Mouse (Mus musculus) stomach, embryonic 15.5 days (tissue): ENCODE results near the gene Atp13a4. TPM values are rescaled to one million over a fixed set of nuclear protein-coding genes. Genes with fewer than 3 reads are reported as not detected.

Source experiments
- ATAC-seq: fragments of 200-750 bp; cut with Nextera tagmentation; 2 replicates; pipeline ENCODE4 v1.8.0; 2017; ENCODE audit warnings: low read depth, moderate number of reproducible peaks, moderate TSS enrichment; ENCODE audit not compliant: insufficient read depth, low FRiP score
- H3K27ac ChIP-seq: fragments of 300-500 bp; sonication (generic); 2 replicates; pipeline ENCODE4 v1.5.1; 2015; ENCODE audit warnings: mild to moderate bottlenecking, inconsistent platforms
- H3K27me3 ChIP-seq: fragments of 300-500 bp; sonication (generic); replicated peaks from 2 replicates; pipeline ENCODE4 v1.6.1; 2015; ENCODE audit warnings: inconsistent platforms
- H3K36me3 ChIP-seq: fragments of 300-500 bp; sonication (generic); 2 replicates; pipeline ENCODE4 v1.6.1; 2015; ENCODE audit warnings: inconsistent platforms
- H3K4me1 ChIP-seq: fragments of 300-500 bp; sonication (generic); 2 replicates; pipeline ENCODE4 v1.6.1; 2015; ENCODE audit warnings: inconsistent platforms
- H3K4me2 ChIP-seq: fragments of 300-500 bp; sonication (generic); 2 replicates; pipeline ENCODE4 v1.6.1; 2015; ENCODE audit warnings: mild to moderate bottlenecking, inconsistent platforms
- H3K4me3 ChIP-seq: fragments of 300-500 bp; sonication (generic); replicated peaks from 2 replicates; pipeline ENCODE4 v1.5.1; 2015; ENCODE audit warnings: inconsistent platforms
- H3K9ac ChIP-seq: fragments of 300-500 bp; sonication (generic); 2 replicates; pipeline ENCODE4 v1.6.1; 2015; ENCODE audit warnings: inconsistent platforms
- H3K9me3 ChIP-seq: fragments of 300-500 bp; sonication (generic); 2 replicates; pipeline ENCODE4 v1.6.1; 2016; ENCODE audit warnings: inconsistent platforms
- WGBS: fragments of 180-500 bp; shearing (Covaris S2); methylation state at CpG from one replicate; pipeline ENCODE4 v1.1.7; 2015; 5-methylcytosine and 5-hydroxymethylcytosine counted together
- polyA plus RNA-seq: library from polyadenylated mRNA; unstranded; fragments of >200 nt; fragmentation: Nextera tagmentation; extraction: Ambion mirVana; gene quantifications from 2 replicates; pipeline ENCODE4 v1.2.1, GENCODE M21; 2015

Gene Atp13a4
- 0.18 TPM in 1 of 2 replicates, not detected in the other for polyA plus RNA-seq

DNA sequence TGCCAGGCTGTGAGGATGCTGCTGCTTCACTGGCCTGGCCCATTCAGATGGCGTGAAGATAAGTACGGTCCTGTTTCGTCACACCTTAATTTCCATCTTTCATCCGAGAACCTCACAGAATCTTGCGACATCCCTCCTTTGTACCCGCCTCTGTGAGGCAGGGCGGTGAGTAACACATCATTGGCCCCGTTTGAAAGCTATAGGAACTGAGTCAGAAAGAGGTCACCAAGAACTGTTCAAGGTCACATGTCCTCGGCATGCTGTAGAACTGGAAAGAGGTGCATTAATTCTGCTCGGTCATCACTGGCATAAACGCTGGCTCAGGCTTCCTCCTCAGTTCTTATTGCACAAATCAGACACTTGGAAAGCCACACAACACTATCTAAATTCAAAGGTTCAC, at the start of gene Atp13a4:
TSS of gene Atp13a4 (minus strand) at position 36 of the 400 bp plus-strand sequence.
- H3K36me3 ChIP-seq = no peaks in the 10 kb centered on the region
- H3K4me2 ChIP-seq = no peak within 1 kb of the TSS
- no peak for ATAC-seq
- H3K4me3 ChIP-seq = no peak within 1 kb of the TSS
- 74% methylated on average over 11 of the region's 11 CpGs for WGBS
- H3K27me3 ChIP-seq = no peaks in the 10 kb centered on the region
- no peak within 1 kb of the TSS for H3K9ac ChIP-seq
- no peaks in the 10 kb centered on the region for H3K9me3 ChIP-seq
- no peak within 1 kb of the TSS for H3K27ac ChIP-seq
- no peaks in the 10 kb centered on the region for H3K4me1 ChIP-seq

DNA sequence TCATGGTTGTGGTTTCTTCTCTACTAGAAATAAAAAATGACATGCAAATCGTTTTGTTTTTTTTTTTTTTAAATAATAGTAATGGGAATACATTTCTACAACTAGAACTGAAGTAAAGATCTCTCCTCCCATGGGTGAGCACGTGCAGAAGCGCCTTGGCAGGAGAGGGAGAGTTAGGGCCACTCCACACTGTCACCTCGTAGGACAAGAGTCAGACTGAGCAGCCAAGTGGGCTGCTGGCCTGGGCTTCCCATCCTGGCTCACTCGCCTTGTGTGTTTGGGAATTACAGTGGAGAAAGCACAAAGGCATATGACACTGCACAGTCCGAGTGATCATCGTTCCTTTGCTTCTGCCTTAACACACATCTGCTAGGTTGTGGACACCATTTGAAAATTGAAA, 47.5 kb upstream of the Atp13a4 start:
- Histone ChIP-seq H3K9me3 (no peaks in the 10 kb centered on the region), H3K27me3 (no peaks in the 10 kb centered on the region), H3K36me3 (peaks cover 16% of the 10 kb centered on the region), H3K4me1 (no peaks in the 10 kb centered on the region), H3K4me2 (no peak overlapping the region), H3K9ac (no peak overlapping the region), H3K4me3 (no peak overlapping the region), H3K27ac (no peak overlapping the region)
- ATAC-seq = no peak
- 81% methylated on average over 7 of the region's 7 CpGs for WGBS

DNA sequence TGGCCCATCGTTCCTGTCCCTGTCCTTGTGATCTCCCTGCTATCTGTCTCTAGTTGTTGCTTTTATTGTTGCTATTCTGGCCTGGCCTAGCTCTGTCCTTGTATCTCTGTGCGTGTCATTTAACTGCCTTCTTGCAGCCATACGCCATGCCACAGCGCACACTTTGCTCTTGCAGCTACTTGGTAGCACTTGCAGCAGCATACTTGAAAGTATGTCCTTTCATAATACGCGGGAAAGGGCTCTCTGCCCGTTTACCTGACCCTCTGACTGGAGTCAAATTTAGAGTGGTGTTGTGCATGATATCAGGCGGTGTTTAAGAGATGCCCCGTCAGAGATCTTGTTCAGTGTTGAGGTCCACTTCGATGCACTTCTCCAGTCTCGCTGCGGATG, 35.1 kb upstream of the Atp13a4 start:
- Histone ChIP-seq H3K9me3 (no peaks in the 10 kb centered on the region), H3K4me3 (peak overlapping the region; percentile 98), H3K4me1 (peaks cover 5% of the 10 kb centered on the region), H3K27me3 (no peaks in the 10 kb centered on the region), H3K9ac (peak overlapping the region; percentile 82), H3K36me3 (no peaks in the 10 kb centered on the region), H3K4me2 (peak overlapping the region; percentile 81), H3K27ac (no peak overlapping the region)
- 0 out of 2 replicates have a peak, but pooled peaks have one; percentile 3 for ATAC-seq
- WGBS = 8% methylated on average over 12 of the region's 12 CpGs

DNA sequence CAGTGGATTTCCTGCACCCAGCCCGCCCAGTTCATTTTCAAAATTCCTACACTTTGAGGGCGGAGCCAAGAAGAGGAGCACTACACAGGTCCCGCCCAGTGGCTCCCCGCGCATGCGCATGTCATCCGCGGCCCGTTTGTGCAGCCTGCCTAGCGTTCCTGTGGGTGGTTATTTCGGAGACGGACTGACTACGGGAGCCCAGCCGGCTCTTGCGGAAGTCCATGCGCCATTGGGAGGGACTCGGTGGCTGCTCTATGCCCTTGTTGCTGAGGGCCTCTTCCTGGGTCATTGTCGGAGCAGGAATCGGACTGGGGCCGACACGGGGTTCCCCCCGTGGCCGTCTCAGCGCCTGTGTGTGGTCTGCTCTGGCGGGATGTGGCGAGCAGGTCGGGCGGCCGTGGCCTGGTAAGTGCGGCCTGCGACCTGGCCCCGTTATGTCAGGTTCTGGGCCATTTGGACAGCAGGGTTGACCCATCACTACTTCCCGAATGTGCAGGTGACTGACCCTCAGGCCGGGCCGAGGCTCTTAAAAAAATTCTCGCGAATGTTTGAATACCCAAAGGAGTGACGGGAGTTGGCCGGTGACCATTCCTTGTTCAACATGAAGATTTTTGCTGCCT, 34.6 kb upstream of the Atp13a4 start, which contains the start of gene Opa1:
TSS of gene Opa1 (plus strand) at position 168 of the 620 bp plus-strand sequence.
- WGBS = 0% methylated on average over 39 of the region's 39 CpGs
- H3K36me3 ChIP-seq = no peaks in the 10 kb centered on the region
- H3K4me1 ChIP-seq = peaks cover 5% of the 10 kb centered on the region
- no peaks in the 10 kb centered on the region for H3K27me3 ChIP-seq
- peak within 1 kb of the TSS; percentile 98 for H3K4me3 ChIP-seq
- peak within 1 kb of the TSS; percentile 82 for H3K9ac ChIP-seq
- no peak within 1 kb of the TSS for H3K27ac ChIP-seq
- no peaks in the 10 kb centered on the region for H3K9me3 ChIP-seq
- peak within 1 kb of the TSS; percentile 81 for H3K4me2 ChIP-seq
- ATAC-seq = peak; percentile 99

DNA sequence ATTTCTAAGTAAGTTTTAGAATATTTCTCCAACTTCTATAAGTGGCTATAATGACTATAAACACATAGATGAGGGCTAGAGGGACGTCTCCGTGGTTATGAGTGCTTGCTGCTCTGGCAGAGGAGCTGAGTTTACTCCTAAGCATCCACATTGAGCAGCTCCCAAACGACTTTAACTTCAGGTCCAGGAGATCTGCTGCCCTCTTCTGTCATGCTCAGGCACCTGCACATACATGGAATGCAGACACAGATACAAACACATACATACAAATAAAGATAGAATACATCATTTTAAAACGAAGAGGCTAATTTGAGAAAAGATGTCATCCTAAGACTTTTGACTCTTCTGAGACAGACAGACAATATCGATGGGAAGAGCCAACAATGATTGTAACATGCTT, 31.0 kb upstream of the Atp13a4 start:
- Histone ChIP-seq H3K27me3 (no peaks in the 10 kb centered on the region), H3K4me1 (peaks cover 5% of the 10 kb centered on the region), H3K4me3 (no peak overlapping the region), H3K9me3 (no peaks in the 10 kb centered on the region), H3K4me2 (no peak overlapping the region), H3K36me3 (no peaks in the 10 kb centered on the region), H3K9ac (no peak overlapping the region), H3K27ac (no peak overlapping the region)
- WGBS = 11% methylated on average over 5 of the region's 5 CpGs
- no peak for ATAC-seq

DNA sequence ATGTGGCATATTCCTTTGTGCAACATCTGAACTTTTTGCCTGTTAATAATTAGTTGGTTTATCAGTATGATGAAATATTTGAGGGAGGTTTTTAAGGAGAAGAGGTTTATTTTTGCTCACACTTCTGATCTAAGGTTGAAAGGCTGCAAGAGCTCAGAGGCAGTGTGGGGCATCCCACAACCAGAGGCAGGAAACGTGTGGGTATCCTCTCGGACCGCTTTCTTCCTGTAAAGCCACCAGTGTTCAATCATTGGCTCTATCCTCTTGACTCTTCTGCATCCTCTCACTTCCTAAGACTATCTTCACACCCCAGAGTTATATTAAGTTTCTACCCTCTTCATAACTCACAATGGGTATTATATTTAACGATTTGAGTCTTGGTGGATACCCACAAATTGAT, 29.3 kb upstream of the Atp13a4 start:
- no peak for ATAC-seq
- H3K4me2 ChIP-seq = no peak overlapping the region
- H3K4me3 ChIP-seq = no peak overlapping the region
- WGBS = 60% methylated on average over 4 of the region's 4 CpGs
- no peaks in the 10 kb centered on the region for H3K4me1 ChIP-seq
- H3K27ac ChIP-seq = no peak overlapping the region
- no peaks in the 10 kb centered on the region for H3K27me3 ChIP-seq
- H3K9me3 ChIP-seq = no peaks in the 10 kb centered on the region
- no peak overlapping the region for H3K9ac ChIP-seq
- no peaks in the 10 kb centered on the region for H3K36me3 ChIP-seq

DNA sequence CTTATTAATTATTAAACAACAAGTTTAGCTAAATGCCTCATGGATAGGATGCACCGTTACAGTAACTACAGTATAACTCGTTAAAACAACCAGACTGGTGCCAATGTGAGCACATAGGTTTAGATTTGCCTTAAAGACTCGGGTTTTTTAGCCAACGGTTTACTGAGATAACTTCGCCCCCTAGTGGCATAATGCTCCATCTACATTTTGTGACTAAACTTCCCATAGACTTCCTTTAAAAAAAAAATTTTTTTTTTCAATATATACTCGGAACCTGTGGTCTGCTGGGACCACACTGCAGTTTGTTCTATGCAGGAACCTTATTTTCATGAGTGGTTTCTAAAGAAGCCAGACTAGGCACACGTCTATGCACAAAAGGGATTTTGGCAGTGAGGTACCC, 16.2 kb upstream of the Atp13a4 start:
- H3K4me2 ChIP-seq = peak overlapping the region; percentile 41
- no peak overlapping the region for H3K4me3 ChIP-seq
- H3K4me1 ChIP-seq = no peaks in the 10 kb centered on the region
- H3K36me3 ChIP-seq = no peaks in the 10 kb centered on the region
- H3K27me3 ChIP-seq = no peaks in the 10 kb centered on the region
- H3K27ac ChIP-seq = no peak overlapping the region
- ATAC-seq = no peak
- no peak overlapping the region for H3K9ac ChIP-seq
- H3K9me3 ChIP-seq = no peaks in the 10 kb centered on the region
- WGBS = 3% methylated on average over 7 of the region's 7 CpGs

DNA sequence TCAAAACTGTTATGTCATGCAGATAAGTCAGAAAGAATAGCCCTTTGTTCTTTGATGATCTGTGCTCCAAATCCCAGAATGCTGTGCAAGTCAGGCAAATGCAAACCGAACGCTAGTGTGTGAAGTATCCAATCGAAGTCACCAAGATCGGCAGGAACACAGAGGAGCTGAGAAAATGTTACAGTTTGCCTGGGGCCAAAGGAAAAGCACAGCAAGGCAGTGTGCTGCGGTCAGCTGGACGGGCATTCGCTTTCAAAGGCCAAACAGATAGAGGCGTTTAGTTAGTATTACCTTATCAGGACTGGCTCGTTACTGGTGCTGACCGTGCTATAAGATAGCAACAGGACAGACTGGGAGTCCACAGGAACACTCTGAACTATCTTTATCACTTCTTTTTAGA, 15.8 kb upstream of the Atp13a4 start:
- Histone ChIP-seq H3K27ac (no peak overlapping the region), H3K36me3 (no peaks in the 10 kb centered on the region), H3K27me3 (no peaks in the 10 kb centered on the region), H3K4me3 (no peak overlapping the region), H3K9me3 (no peaks in the 10 kb centered on the region), H3K4me2 (peak overlapping the region; percentile 41), H3K4me1 (no peaks in the 10 kb centered on the region), H3K9ac (no peak overlapping the region)
- WGBS = 36% methylated on average over 10 of the region's 10 CpGs
- ATAC-seq = no peak

DNA sequence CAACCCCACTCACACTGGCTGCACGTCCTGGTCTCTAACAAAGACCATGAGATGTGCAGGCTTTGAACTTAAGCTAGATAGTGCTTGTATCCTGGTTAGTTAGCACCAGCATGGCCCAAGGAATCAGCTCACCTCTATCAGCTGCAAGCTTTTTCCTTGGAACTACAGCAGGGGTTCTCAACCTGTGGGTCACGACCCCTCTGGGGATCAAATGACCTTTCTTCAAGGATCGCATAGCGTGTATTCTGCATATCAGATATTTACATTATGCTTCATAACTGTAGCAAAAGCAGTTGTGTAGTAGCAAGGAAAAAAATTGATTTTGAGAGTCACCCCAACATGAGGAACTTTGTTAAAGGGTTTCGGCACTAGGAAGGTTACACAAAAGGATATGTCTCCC, 15.0 kb upstream of the Atp13a4 start:
- H3K4me3 ChIP-seq = no peak overlapping the region
- H3K4me2 ChIP-seq = no peak overlapping the region
- 79% methylated on average over 5 of the region's 5 CpGs for WGBS
- no peaks in the 10 kb centered on the region for H3K4me1 ChIP-seq
- no peaks in the 10 kb centered on the region for H3K27me3 ChIP-seq
- H3K27ac ChIP-seq = no peak overlapping the region
- H3K36me3 ChIP-seq = no peaks in the 10 kb centered on the region
- no peaks in the 10 kb centered on the region for H3K9me3 ChIP-seq
- ATAC-seq = no peak
- no peak overlapping the region for H3K9ac ChIP-seq

DNA sequence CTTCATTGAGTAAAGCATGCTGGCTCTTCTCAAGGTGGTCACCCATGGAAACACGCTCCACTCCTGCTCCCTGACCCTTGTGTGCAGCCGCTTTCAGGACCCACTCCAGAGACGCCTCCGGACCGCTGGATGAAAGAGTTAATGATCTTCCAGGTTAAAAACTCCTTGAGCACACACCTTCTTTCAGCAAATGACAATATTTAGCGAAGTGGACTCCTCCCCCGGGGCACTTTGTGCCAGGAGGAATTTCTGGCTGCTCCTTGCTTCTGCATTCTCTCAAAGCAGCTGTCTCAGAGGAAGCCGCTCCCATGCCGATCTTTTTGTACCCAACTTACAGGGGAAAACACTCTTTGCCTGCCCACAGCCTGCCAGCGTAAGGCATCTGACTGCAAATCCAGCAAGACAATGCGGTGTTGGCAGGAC, 3.4 kb downstream of the Atp13a4 start:
- H3K4me3 ChIP-seq = no peak overlapping the region
- WGBS = 46% methylated on average over 11 of the region's 11 CpGs
- ATAC-seq = no peak

DNA sequence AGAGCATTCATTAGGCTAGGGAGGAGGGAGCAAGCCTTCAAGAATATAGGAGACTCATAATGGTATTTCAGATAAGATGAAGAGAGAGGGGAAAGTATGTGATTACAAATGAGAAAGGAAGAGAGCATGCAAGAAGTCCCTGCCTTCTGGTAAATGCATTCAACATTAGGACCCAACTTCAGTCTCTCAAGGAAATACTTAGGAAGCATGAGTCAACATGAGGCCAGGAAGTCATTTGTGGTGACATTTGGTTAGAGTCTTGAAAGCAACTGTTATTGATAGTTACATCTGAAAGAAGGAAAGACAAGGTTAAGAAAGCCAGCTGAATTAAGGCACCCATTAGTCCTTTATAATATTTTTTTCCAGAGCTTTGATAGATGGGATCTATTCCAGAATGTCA, 4.8 kb downstream of the Atp13a4 start:
- no peaks in the 10 kb centered on the region for H3K36me3 ChIP-seq
- no peak overlapping the region for H3K27ac ChIP-seq
- no peaks in the 10 kb centered on the region for H3K27me3 ChIP-seq
- no peaks in the 10 kb centered on the region for H3K9me3 ChIP-seq
- no peak overlapping the region for H3K4me2 ChIP-seq
- no peak overlapping the region for H3K4me3 ChIP-seq
- ATAC-seq = no peak
- no peak overlapping the region for H3K9ac ChIP-seq
- H3K4me1 ChIP-seq = no peaks in the 10 kb centered on the region

More for the DNA sequence above, 3.4 kb downstream of the Atp13a4 start:
- H3K27ac ChIP-seq = no peak overlapping the region
- H3K4me1 ChIP-seq = no peaks in the 10 kb centered on the region
- no peak overlapping the region for H3K9ac ChIP-seq
- H3K27me3 ChIP-seq = no peaks in the 10 kb centered on the region
- H3K9me3 ChIP-seq = no peaks in the 10 kb centered on the region
- peak overlapping the region; percentile 42 for H3K4me2 ChIP-seq
- no peaks in the 10 kb centered on the region for H3K36me3 ChIP-seq

DNA sequence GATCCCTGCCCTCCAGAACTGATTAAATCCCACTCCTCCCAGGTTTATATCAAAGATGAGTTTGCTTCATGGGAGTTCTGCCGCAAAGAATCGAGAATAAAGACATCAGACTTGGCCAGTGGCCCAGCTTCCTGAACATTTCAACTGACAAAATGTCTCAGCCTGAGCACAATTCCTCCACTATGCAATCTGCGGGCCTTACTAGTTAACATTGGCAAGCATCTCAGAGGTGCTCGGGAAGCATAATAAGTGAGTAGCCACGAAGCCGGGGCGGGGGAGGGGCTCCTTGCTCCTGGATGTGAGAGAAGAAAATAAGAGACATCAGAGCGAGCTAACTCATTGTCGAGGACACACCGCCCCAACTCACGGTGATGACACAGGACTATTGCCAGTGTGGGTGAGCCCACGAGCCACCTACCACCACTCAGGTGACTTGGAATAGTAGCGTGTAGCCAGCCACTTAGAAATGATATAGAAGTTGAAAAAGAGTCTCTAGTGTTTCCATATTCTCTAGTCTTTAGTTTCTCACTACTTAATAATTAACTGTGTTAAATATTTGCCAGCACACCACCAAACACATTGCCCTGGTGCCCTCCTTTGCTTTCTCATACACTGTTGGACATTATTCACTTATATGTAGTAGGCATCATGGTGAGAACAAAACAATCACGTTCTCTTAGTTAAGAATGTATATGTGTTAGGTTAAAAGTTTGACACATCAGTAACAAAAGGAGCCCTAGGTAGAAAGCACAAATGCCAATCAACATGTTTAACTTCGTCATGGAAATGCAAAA, 8.1 kb downstream of the Atp13a4 start:
- WGBS = 72% methylated on average over 15 of the region's 15 CpGs
- Histone ChIP-seq H3K9ac (no peak overlapping the region), H3K4me1 (no peaks in the 10 kb centered on the region), H3K36me3 (no peaks in the 10 kb centered on the region), H3K4me3 (no peak overlapping the region), H3K4me2 (no peak overlapping the region), H3K9me3 (no peaks in the 10 kb centered on the region), H3K27ac (no peak overlapping the region), H3K27me3 (no peaks in the 10 kb centered on the region)
- ATAC-seq = no peak
